Mouse (Mus musculus): ENCODE results near the gene Esr2.

GRCm38 (mm10) chr12:76194526-76194925 lies 17.5 kb upstream of the Esr2 start:
- TF ChIP-seq CTCF (IDR thresholded peaks at IDR 0.05; ENCODE audit: extremely low read depth, insufficient read depth, insufficient read length, insufficient replicate concordance) (no peak), POLR2A (IDR thresholded peaks at IDR 0.05; ENCODE audit: low read depth, low read length) (no peak)
